Mouse (Mus musculus) megakaryocyte, embryonic 14.5 days (primary cell): Measurements from ENCODE around the gene Zfhx3. TPM values are rescaled to one million over a fixed set of nuclear protein-coding genes. Genes with fewer than 3 reads are reported as not detected.

Experiments used
- H3K27me3 ChIP-seq: replicated peaks from 2 replicates; pipeline ENCODE3; 2012; ENCODE audit warnings: inconsistent platforms
- H3K36me3 ChIP-seq: replicated peaks from 2 replicates; pipeline ENCODE3; 2012; ENCODE audit warnings: low read length, inconsistent platforms, mixed read lengths
- H3K4me1 ChIP-seq: 2 replicates; pipeline ENCODE4 v1.6.1; 2012; ENCODE audit warnings: inconsistent platforms
- H3K4me3 ChIP-seq: replicated peaks from 2 replicates; pipeline ENCODE3; 2012; ENCODE audit warnings: moderate library complexity, mild to moderate bottlenecking, inconsistent platforms
- H3K9me3 ChIP-seq: 2 replicates; pipeline ENCODE4 v1.6.1; 2012; ENCODE audit warnings: inconsistent platforms
- FLI1 ChIP-seq: IDR thresholded peaks from 2 replicates; pipeline ENCODE4 v1.6.1; 2012; ENCODE audit warnings: low read length, inconsistent platforms, mixed read lengths
- GATA1 ChIP-seq: IDR thresholded peaks from 3 replicates; pipeline ENCODE4 v1.6.1; 2012; ENCODE audit warnings: mixed read lengths, low read length, inconsistent platforms, borderline replicate concordance
- polyA plus RNA-seq: library from polyadenylated mRNA; stranded (reverse); fragments of >175 nt; gene quantifications from 2 replicates; pipeline ENCODE4 v1.2.3, GENCODE M21; 2012; ENCODE audit warnings: low replicate concordance; ENCODE audit not compliant: insufficient read depth

Gene Zfhx3
- polyA plus RNA-seq, 1 experiment: 1.1 TPM

- Histone ChIP-seq H3K9me3 (peaks cover 6% of the 10 kb centered on the region), H3K36me3 (no peaks in the 10 kb centered on the region), H3K4me3 (no peak overlapping the region), H3K4me1 (no peaks in the 10 kb centered on the region), H3K27me3 (peaks cover 10% of the 10 kb centered on the region)
- TF ChIP-seq GATA1: no peak
- no peak for TF ChIP-seq FLI1
These were observed 886.9 kb downstream of the Zfhx3 start for GRCm38 (mm10) chr8:108829305-108829717.

- TF ChIP-seq FLI1: no peak
- TF ChIP-seq GATA1: no peak
- H3K27me3 ChIP-seq: peaks cover 2% of the 10 kb centered on the region
- no peaks in the 10 kb centered on the region for H3K36me3 ChIP-seq
- no peaks in the 10 kb centered on the region for H3K9me3 ChIP-seq
- H3K4me3 ChIP-seq: no peak overlapping the region
- H3K4me1 ChIP-seq: no peaks in the 10 kb centered on the region
These were observed 892.7 kb downstream of the Zfhx3 start for GRCm38 (mm10) chr8:108835143-108835542.

GRCm38 (mm10) chr8:108837788-108838187 is 895.3 kb downstream of the Zfhx3 start:
- TF ChIP-seq FLI1 (no peak), GATA1 (no peak)
- H3K9me3 ChIP-seq: 0 out of 2 replicates have a peak, but pooled peaks cover 6% of the 10 kb centered on the region
- H3K36me3 ChIP-seq: no peaks in the 10 kb centered on the region
- H3K4me1 ChIP-seq: peaks cover 17% of the 10 kb centered on the region
- H3K4me3 ChIP-seq: no peak overlapping the region
- H3K27me3 ChIP-seq: peaks cover 5% of the 10 kb centered on the region

GRCm38 (mm10) chr8:108838761-108839160 is 896.3 kb downstream of the Zfhx3 start:
- no peaks in the 10 kb centered on the region for H3K36me3 ChIP-seq
- H3K9me3 ChIP-seq: peaks cover 6% of the 10 kb centered on the region; the same call in 1 of the 2 replicates
- H3K27me3 ChIP-seq: peaks cover 5% of the 10 kb centered on the region
- TF ChIP-seq FLI1 (no peak), GATA1 (no peak)
- H3K4me1 ChIP-seq: peaks cover 25% of the 10 kb centered on the region
- H3K4me3 ChIP-seq: no peak overlapping the region

GRCm38 (mm10) chr8:108842307-108842706 is 899.9 kb downstream of the Zfhx3 start:
- Histone ChIP-seq H3K36me3 (no peaks in the 10 kb centered on the region), H3K9me3 (peaks cover 6% of the 10 kb centered on the region; the same call in 1 of the 2 replicates), H3K4me1 (peaks cover 31% of the 10 kb centered on the region), H3K27me3 (peaks cover 5% of the 10 kb centered on the region), H3K4me3 (no peak overlapping the region)
- no peak for TF ChIP-seq FLI1

GRCm38 (mm10) chr8:108846174-108846573 is 903.7 kb downstream of the Zfhx3 start:
- peaks cover 29% of the 10 kb centered on the region for H3K4me1 ChIP-seq
- peaks cover 5% of the 10 kb centered on the region; the same call in 1 of the 2 replicates for H3K9me3 ChIP-seq
- TF ChIP-seq GATA1 (no peak), FLI1 (no peak)

GRCm38 (mm10) chr8:108846827-108847226 is 904.4 kb downstream of the Zfhx3 start:
- no peak overlapping the region for H3K4me3 ChIP-seq

More at GRCm38 (mm10) chr8:108846174-108846573, 903.7 kb downstream of the Zfhx3 start:
- Histone ChIP-seq H3K27me3 (peaks cover 1% of the 10 kb centered on the region), H3K36me3 (no peaks in the 10 kb centered on the region), H3K4me3 (no peak overlapping the region)

GRCm38 (mm10) chr8:108847356-108847755 is 904.9 kb downstream of the Zfhx3 start:
- Histone ChIP-seq H3K4me3 (no peak overlapping the region), H3K9me3 (no peaks in the 10 kb centered on the region; the same call in 1 of the 2 replicates), H3K4me1 (peaks cover 20% of the 10 kb centered on the region), H3K36me3 (no peaks in the 10 kb centered on the region), H3K27me3 (no peaks in the 10 kb centered on the region)
- TF ChIP-seq FLI1 (no peak), GATA1 (no peak)

More at GRCm38 (mm10) chr8:108846827-108847226, 904.4 kb downstream of the Zfhx3 start:
- Histone ChIP-seq H3K27me3 (no peaks in the 10 kb centered on the region), H3K36me3 (no peaks in the 10 kb centered on the region), H3K9me3 (no peaks in the 10 kb centered on the region; the same call in 1 of the 2 replicates), H3K4me1 (peaks cover 24% of the 10 kb centered on the region)
- TF ChIP-seq GATA1: no peak
- no peak for TF ChIP-seq FLI1

GRCm38 (mm10) chr8:108848484-108848883 is 906.0 kb downstream of the Zfhx3 start:
- H3K27me3 ChIP-seq: no peaks in the 10 kb centered on the region
- TF ChIP-seq FLI1 (no peak), GATA1 (no peak)

GRCm38 (mm10) chr8:108853028-108853427 is 910.6 kb downstream of the Zfhx3 start:
- TF ChIP-seq FLI1 (no peak), GATA1 (no peak)
- H3K4me3 ChIP-seq: no peak overlapping the region
- no peaks in the 10 kb centered on the region for H3K36me3 ChIP-seq
- H3K9me3 ChIP-seq: no peaks in the 10 kb centered on the region
- H3K27me3 ChIP-seq: peaks cover 2% of the 10 kb centered on the region
- peaks cover 4% of the 10 kb centered on the region; the same call in 1 of the 2 replicates for H3K4me1 ChIP-seq

More at GRCm38 (mm10) chr8:108848484-108848883, 906.0 kb downstream of the Zfhx3 start:
- Histone ChIP-seq H3K4me3 (no peak overlapping the region), H3K36me3 (no peaks in the 10 kb centered on the region), H3K4me1 (peaks cover 9% of the 10 kb centered on the region), H3K9me3 (no peaks in the 10 kb centered on the region; the same call in 1 of the 2 replicates)
